Mouse (Mus musculus): Measurements from ENCODE around the gene Adgrd1. TPM values are rescaled to one million over a fixed set of nuclear protein-coding genes. Genes with fewer than 3 reads are reported as not detected.

Gene Adgrd1
- polyA plus RNA-seq, 1 experiment = not detected

- H3K27ac ChIP-seq (ENCODE audit: insufficient read depth, low read depth, low read length) = no peak overlapping the region
- no peak for TF ChIP-seq POLR2A (IDR thresholded peaks at IDR 0.05; ENCODE audit: borderline replicate concordance, low read depth, low read length)
- H3K4me1 ChIP-seq (ENCODE audit: control insufficient read depth, insufficient read depth, low read length) = no peaks in the 10 kb centered on the region
- H3K4me3 ChIP-seq (ENCODE audit: insufficient read depth, low read length) = no peak overlapping the region
These were observed 121.1 kb downstream of the Adgrd1 start for GRCm38 (mm10) chr5:129217481-129218221.

GRCm38 (mm10) chr5:129218222-129218505 lies 121.6 kb downstream of the Adgrd1 start:
- TF ChIP-seq CTCF (IDR thresholded peaks at IDR 0.05; ENCODE audit: low read depth, low read length) (no peak), POLR2A (IDR thresholded peaks at IDR 0.05; ENCODE audit: borderline replicate concordance, low read depth, low read length) (no peak)
- H3K4me1 ChIP-seq (ENCODE audit: control insufficient read depth, insufficient read depth, low read length) = no peaks in the 10 kb centered on the region
- H3K4me3 ChIP-seq (ENCODE audit: insufficient read depth, low read length) = no peak overlapping the region
- H3K27ac ChIP-seq (ENCODE audit: insufficient read depth, low read depth, low read length) = no peak overlapping the region

DNA sequence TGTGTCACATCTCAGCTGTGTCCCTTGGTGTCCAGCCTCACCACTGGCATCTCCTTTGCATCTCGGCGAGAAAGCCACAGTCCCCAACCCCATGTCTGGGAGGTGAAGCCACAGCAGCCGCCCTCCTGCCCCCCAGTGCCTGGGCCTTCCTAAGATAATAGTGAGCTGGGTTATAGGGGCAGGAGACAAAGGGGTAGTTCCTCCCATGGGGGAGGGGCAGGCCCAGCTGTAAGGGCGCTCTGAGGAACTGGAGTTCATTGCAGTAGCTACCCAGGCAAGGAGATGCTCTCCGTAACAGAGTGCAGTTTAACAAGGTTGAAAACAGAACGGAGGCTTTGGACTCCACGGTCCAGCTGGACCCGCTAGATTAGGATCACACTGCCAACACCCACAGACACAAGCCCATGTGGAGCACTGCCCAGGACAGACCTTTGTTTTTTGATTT lies 122.0 kb downstream of the Adgrd1 start:
- Histone ChIP-seq H3K4me3 (ENCODE audit: insufficient read depth, low read length) (no peak overlapping the region), H3K4me1 (ENCODE audit: control insufficient read depth, insufficient read depth, low read length) (no peaks in the 10 kb centered on the region), H3K27ac (ENCODE audit: insufficient read depth, low read depth, low read length) (no peak overlapping the region)
- TF ChIP-seq POLR2A (IDR thresholded peaks at IDR 0.05; ENCODE audit: borderline replicate concordance, low read depth, low read length) (no peak), CTCF (IDR thresholded peaks at IDR 0.05; ENCODE audit: low read depth, low read length) (no peak)

DNA sequence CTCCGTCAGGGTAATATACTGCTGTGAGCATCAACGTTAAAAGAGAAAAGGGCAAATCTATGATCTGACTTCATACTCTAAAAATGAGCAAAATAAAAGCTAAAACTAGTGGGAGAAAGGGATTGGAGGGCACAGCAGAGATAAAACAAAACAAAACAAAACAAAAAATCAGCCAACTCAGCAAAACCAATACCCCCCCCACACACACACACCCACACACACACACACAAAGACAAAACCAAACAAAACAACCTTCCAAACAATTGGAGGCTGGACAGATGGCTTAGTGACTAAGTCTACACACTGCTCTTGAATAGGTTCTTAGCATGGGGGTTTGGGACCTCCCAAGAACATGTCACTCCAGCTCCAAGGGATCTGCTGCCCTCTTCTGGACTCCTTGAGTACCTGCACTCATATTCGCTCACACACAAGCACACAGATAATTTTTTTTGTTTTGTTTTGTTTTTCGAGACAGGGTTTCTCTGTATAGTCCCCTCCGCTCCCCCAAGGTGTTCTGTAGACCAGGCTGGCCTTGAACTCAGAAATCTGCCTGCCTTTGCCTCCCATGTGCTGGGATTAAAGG lies 122.7 kb downstream of the Adgrd1 start:
- no peak overlapping the region for H3K27ac ChIP-seq (ENCODE audit: insufficient read depth, low read depth, low read length)
- no peak overlapping the region for H3K4me3 ChIP-seq (ENCODE audit: insufficient read depth, low read length)
- H3K4me1 ChIP-seq (ENCODE audit: control insufficient read depth, insufficient read depth, low read length) = no peaks in the 10 kb centered on the region
- TF ChIP-seq CTCF (IDR thresholded peaks at IDR 0.05; ENCODE audit: low read depth, low read length) (no peak), POLR2A (IDR thresholded peaks at IDR 0.05; ENCODE audit: borderline replicate concordance, low read depth, low read length) (no peak)

GRCm38 (mm10) chr5:129225810-129226450 lies 129.4 kb downstream of the Adgrd1 start:
- Histone ChIP-seq H3K27ac (ENCODE audit: insufficient read depth, low read depth, low read length) (no peak overlapping the region), H3K4me3 (ENCODE audit: insufficient read depth, low read length) (no peak overlapping the region)
- TF ChIP-seq POLR2A (IDR thresholded peaks at IDR 0.05; ENCODE audit: borderline replicate concordance, low read depth, low read length) = no peak
- TF ChIP-seq CTCF (IDR thresholded peaks at IDR 0.05; ENCODE audit: low read depth, low read length) = no peak

DNA sequence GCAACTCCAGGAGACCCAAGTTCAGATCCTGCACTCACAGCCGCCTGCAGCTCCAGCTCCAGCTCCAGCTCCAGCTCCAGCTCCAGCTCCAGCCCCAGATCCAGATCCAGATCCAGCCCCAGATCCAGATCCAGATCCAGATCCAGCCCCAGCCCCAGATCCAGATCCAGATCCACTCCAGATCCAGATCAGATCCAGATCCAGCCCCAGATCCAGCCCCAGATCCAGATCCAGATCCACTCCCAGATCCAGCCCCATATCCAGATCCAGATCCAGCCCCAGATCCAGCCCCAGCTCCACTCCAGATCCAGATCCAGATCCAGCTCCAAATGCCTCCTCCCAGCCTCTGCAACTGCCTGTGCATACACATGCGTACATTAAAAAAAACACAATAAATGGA lies 131.6 kb downstream of the Adgrd1 start:
- H3K4me1 ChIP-seq (ENCODE audit: control insufficient read depth, insufficient read depth, low read length) = no peaks in the 10 kb centered on the region
- no peak overlapping the region for H3K4me3 ChIP-seq (ENCODE audit: insufficient read depth, low read length)
- TF ChIP-seq POLR2A (IDR thresholded peaks at IDR 0.05; ENCODE audit: borderline replicate concordance, low read depth, low read length) = no peak
- no peak overlapping the region for H3K27ac ChIP-seq (ENCODE audit: insufficient read depth, low read depth, low read length)

More at GRCm38 (mm10) chr5:129225810-129226450, 129.4 kb downstream of the Adgrd1 start:
- H3K4me1 ChIP-seq (ENCODE audit: control insufficient read depth, insufficient read depth, low read length) = no peaks in the 10 kb centered on the region

GRCm38 (mm10) chr5:129233301-129233700 lies 136.8 kb downstream of the Adgrd1 start:
- no peak for TF ChIP-seq POLR2A (IDR thresholded peaks at IDR 0.05; ENCODE audit: borderline replicate concordance, low read depth, low read length)
- no peak for TF ChIP-seq CTCF (IDR thresholded peaks at IDR 0.05; ENCODE audit: low read depth, low read length)
- Histone ChIP-seq H3K27ac (ENCODE audit: insufficient read depth, low read depth, low read length) (no peak overlapping the region), H3K4me1 (ENCODE audit: control insufficient read depth, insufficient read depth, low read length) (no peaks in the 10 kb centered on the region), H3K4me3 (ENCODE audit: insufficient read depth, low read length) (no peak overlapping the region)

GRCm38 (mm10) chr5:129233881-129234432 lies 137.4 kb downstream of the Adgrd1 start:
- no peak overlapping the region for H3K27ac ChIP-seq (ENCODE audit: insufficient read depth, low read depth, low read length)
- H3K4me1 ChIP-seq (ENCODE audit: control insufficient read depth, insufficient read depth, low read length) = no peaks in the 10 kb centered on the region
- no peak overlapping the region for H3K4me3 ChIP-seq (ENCODE audit: insufficient read depth, low read length)
- no peak for TF ChIP-seq CTCF (IDR thresholded peaks at IDR 0.05; ENCODE audit: low read depth, low read length)
- TF ChIP-seq POLR2A (IDR thresholded peaks at IDR 0.05; ENCODE audit: borderline replicate concordance, low read depth, low read length) = no peak

- no peak overlapping the region for H3K4me3 ChIP-seq (ENCODE audit: insufficient read depth, low read length)
- H3K4me1 ChIP-seq (ENCODE audit: control insufficient read depth, insufficient read depth, low read length) = no peaks in the 10 kb centered on the region
- no peak for TF ChIP-seq POLR2A (IDR thresholded peaks at IDR 0.05; ENCODE audit: borderline replicate concordance, low read depth, low read length)
- TF ChIP-seq CTCF (IDR thresholded peaks at IDR 0.05; ENCODE audit: low read depth, low read length) = no peak
- H3K27ac ChIP-seq (ENCODE audit: insufficient read depth, low read depth, low read length) = no peak overlapping the region
These were observed 139.8 kb downstream of the Adgrd1 start for GRCm38 (mm10) chr5:129236366-129236765.

DNA sequence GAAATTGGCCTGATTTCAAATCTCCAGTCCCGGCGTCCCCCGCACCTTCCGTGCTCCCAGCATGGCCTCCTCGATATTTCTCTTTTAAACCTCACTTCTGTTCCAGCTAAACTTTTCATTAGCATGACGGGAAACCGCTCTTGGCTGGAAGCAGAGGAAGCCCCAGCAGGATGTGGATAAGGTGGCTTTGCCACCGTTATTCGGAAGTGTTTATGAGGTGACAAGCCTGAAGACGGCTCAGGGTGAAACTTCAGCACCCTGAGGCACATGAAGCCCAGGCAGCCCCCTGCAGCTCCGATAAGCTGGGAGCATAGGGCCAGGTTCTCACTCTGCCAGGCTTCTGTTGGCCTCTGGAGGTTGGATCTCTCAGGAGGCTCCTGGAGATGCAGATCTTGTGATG lies 145.3 kb downstream of the Adgrd1 start:
- no peak for TF ChIP-seq POLR2A (IDR thresholded peaks at IDR 0.05; ENCODE audit: borderline replicate concordance, low read depth, low read length)
- no peak for TF ChIP-seq CTCF (IDR thresholded peaks at IDR 0.05; ENCODE audit: low read depth, low read length)
- H3K4me1 ChIP-seq (ENCODE audit: control insufficient read depth, insufficient read depth, low read length) = no peaks in the 10 kb centered on the region

More for the DNA sequence above, 145.3 kb downstream of the Adgrd1 start:
- H3K4me3 ChIP-seq (ENCODE audit: insufficient read depth, low read length) = no peak overlapping the region
- H3K27ac ChIP-seq (ENCODE audit: insufficient read depth, low read depth, low read length) = no peak overlapping the region

Measured in bone marrow macrophage, adult 2 months (primary cell).